Mouse (Mus musculus) spleen, postnatal 10 days (tissue): ENCODE measurements around the gene Hoxa3.

ENCODE experiments used
- DNase-seq, 2 experiments: peaks; one replicate each; pipeline ENCODE4 v3.0.0; 2021 to 2022; ENCODE audit warnings: low spot score in 2 of 2

Gene Hoxa3

GRCm38 (mm10) chr6:52213119-52213986 is at the start of gene Hoxa3, which contains the start of gene Gm28308:
Gene Hoxa3, minus strand, starts transcription at chr6:52213336.
Gene Gm28308, minus strand, starts transcription at chr6:52213339.
- DNase-seq: no peak

GRCm38 (mm10) chr6:52262463-52263320 is 49.6 kb upstream of the Hoxa3 start:
- DNase-seq: no peak

GRCm38 (mm10) chr6:52261751-52262462 is 48.8 kb upstream of the Hoxa3 start:
- no peak for DNase-seq

- peak in 1 of 2 experiments; percentile 36 for DNase-seq
Observed at GRCm38 (mm10) chr6:52260654-52261575, 47.8 kb upstream of the Hoxa3 start, which contains the start of gene Hoxa13. Gene Hoxa13, minus strand, starts transcription at chr6:52260880.

- DNase-seq: peak in 1 of 2 experiments; percentile 24
Observed at GRCm38 (mm10) chr6:52259811-52260261, 46.7 kb upstream of the Hoxa3 start.

GRCm38 (mm10) chr6:52259081-52259790 is 46.1 kb upstream of the Hoxa3 start:
- DNase-seq: no peak

GRCm38 (mm10) chr6:52256956-52257355 is 43.8 kb upstream of the Hoxa3 start:
- DNase-seq: peak in 1 of 2 experiments; percentile 85

- no peak for DNase-seq
Observed at GRCm38 (mm10) chr6:52253511-52254500, 40.7 kb upstream of the Hoxa3 start.

GRCm38 (mm10) chr6:52252775-52253376 is 39.7 kb upstream of the Hoxa3 start:
- DNase-seq: no peak

- no peak for DNase-seq
Observed at GRCm38 (mm10) chr6:52252016-52252774, 39.1 kb upstream of the Hoxa3 start.

GRCm38 (mm10) chr6:52251177-52251879 is 38.2 kb upstream of the Hoxa3 start:
- DNase-seq: peak in 1 of 2 experiments; percentile 4

GRCm38 (mm10) chr6:52249826-52250225 is 36.7 kb upstream of the Hoxa3 start:
- peak in 1 of 2 experiments; percentile 7 for DNase-seq

- DNase-seq: peak in 1 of 2 experiments; percentile 10
Observed at GRCm38 (mm10) chr6:52249415-52249738, 36.2 kb upstream of the Hoxa3 start.

- peak in 1 of 2 experiments; percentile 7 for DNase-seq
Observed at GRCm38 (mm10) chr6:52248638-52249414, 35.7 kb upstream of the Hoxa3 start.

- DNase-seq: no peak
Observed at GRCm38 (mm10) chr6:52247766-52248637, 34.9 kb upstream of the Hoxa3 start.
